Mouse (Mus musculus): ENCODE results near the gene Sult5a1.

Gene Sult5a1

DNA sequence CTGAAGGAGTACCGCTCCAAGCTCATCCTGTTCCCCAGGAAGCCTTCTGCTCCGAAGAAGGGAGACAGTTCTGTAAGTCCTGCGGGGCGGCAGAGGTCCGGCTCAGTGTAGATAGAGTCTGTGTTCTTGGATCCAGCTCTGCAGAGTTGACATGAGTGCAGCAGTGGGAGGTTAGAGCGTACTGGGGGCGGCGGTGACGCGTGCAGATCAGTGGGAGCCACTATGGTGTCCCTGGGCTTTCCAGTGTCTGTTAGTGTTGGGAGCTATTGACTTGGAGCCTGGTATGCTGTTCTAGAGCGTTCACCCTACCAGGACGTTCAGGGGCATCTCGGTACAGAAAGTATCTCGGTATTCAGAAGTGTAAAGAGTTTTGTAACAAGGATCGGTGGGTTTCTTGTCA, 54.8 kb downstream of the Sult5a1 start:
- in situ Hi-C loops (cut with MboI, MseI) = loop anchor here (25.0 kb wide), 1 partner anchor 509 kb away; no protein-coding TSS in a partner anchor

GRCm38 (mm10) chr8:123102855-123103254, 55.3 kb downstream of the Sult5a1 start:
- in situ Hi-C loops (cut with MboI, MseI) = loop anchor here (25.0 kb wide), 1 partner anchor 509 kb away; no protein-coding TSS in a partner anchor

DNA sequence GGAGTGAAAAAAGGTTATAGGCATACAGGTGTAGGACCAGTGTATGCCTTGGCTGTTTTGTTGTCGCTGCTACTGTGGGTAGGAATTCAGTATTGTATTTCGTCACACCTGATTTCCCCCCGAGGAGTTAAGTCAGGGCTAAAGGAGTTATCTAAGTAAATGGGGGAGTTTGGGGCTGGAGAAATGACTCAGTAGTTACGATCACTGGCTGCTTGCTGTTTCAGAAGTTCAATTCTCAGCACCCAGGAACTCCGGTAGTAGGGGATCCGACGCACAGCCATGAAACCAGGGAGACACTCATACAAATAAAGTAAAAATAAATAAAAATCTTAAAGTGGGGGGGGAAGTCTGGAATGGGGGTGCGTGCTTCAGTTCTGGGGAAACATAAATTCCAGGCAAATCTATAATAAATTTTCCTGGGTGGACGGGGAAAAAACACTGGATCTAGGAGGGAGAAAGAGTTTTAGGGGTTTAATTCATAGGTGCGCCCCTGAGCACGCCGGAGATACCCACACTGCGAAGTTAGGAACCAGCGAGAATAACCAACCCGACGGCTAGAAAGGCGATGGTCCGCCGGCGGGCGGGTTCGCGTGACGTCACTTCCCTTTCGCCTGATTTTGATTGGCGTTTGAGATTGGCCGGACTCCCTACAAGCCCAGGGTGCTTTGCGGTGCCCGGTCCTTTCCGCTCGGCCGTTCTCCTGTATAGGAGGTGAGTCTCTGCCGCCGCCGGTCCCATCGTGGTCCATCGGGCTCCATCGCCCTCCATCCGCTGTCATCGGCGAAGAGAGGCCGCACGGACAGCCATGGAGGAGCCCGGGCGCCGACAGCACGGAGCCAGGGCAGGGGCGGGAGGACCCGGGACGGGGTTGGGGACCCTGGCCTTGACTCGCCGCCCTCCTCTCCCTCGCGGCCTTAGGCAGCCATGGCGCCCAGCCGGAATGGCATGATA, 56.1 kb downstream of the Sult5a1 start, which contains the start of gene Rpl13:
Gene Rpl13 (plus strand): TSS at position 616 of the 951 bp plus-strand sequence.
- in situ Hi-C loops (cut with MboI, MseI) = loop anchor here (25.0 kb wide), 1 partner anchor 510 kb away; no protein-coding TSS in a partner anchor

GRCm38 (mm10) chr8:123101244-123101643, 56.9 kb downstream of the Sult5a1 start:
- in situ Hi-C loops (cut with MboI, MseI) = loop anchor here (25.0 kb wide), 1 partner anchor 511 kb away; no protein-coding TSS in a partner anchor

DNA sequence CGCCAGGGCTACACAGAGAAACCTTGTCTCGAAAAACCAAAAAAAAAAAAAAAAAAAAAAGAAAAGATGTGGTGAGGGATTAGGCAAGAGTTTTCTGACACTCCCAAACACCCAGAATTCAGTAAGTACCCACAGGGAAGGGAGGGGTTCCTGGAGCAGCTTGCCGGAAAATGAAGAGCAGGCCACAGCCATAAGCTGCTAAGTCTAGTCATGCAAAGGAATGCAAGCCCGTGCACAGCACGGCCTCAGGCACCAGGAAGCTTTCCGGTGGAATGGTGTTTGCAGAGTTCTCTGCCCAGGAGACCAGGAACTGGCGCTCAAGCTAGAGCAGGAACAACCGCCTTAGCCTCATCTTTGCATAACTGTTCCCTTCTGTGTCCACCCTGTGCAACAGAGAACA, 57.8 kb downstream of the Sult5a1 start:
- in situ Hi-C loops (cut with MboI, MseI) = loop anchor here (25.0 kb wide), 1 partner anchor 512 kb away; no protein-coding TSS in a partner anchor

GRCm38 (mm10) chr8:123097786-123098584, 60.1 kb downstream of the Sult5a1 start:
- in situ Hi-C loops (cut with MboI, MseI) = no loop called here

DNA sequence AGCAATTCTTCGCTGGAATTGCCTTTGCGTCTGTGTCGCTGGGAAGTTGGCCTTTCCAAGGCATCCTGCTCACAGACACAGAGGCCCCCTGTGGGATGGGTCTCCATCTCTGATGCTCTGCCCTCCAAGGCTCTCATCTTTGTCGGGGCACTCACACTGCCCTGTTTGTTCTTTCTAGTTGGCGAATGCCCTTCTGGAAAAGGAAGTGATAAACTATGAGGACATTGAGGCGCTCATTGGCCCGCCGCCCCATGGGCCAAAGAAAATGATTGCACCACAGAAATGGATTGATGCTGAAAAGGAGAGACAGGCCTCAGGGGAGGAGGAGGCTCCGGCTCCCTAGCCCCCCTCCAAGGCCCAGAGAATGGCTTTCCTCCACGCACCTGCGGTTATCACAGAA, 60.9 kb downstream of the Sult5a1 start:
- in situ Hi-C loops (cut with MboI, MseI) = no loop called here
